Mouse (Mus musculus): ENCODE data around the gene Mpp2.

Gene Mpp2

GRCm38 (mm10) chr11:102070426-102070825 lies 17.9 kb downstream of the Mpp2 start:
- in situ Hi-C loops (cut with MboI): no loop called here

- in situ Hi-C loops (cut with MboI): no loop called here
These were observed 18.7 kb downstream of the Mpp2 start for GRCm38 (mm10) chr11:102069633-102070032.

GRCm38 (mm10) chr11:102068969-102069368 lies 19.3 kb downstream of the Mpp2 start:
- in situ Hi-C loops (cut with MboI): no loop called here

GRCm38 (mm10) chr11:102063076-102063475 lies 25.2 kb downstream of the Mpp2 start:
- in situ Hi-C loops (cut with MboI): no loop called here

- in situ Hi-C loops (cut with MboI): no loop called here
These were observed 26.3 kb downstream of the Mpp2 start for GRCm38 (mm10) chr11:102061941-102062473.

GRCm38 (mm10) chr11:102061236-102061940 lies 26.9 kb downstream of the Mpp2 start:
- in situ Hi-C loops (cut with MboI): no loop called here

- in situ Hi-C loops (cut with MboI): no loop called here
These were observed 34.5 kb downstream of the Mpp2 start for GRCm38 (mm10) chr11:102053847-102054246.

- in situ Hi-C loops (cut with MboI): no loop called here
These were observed 35.1 kb downstream of the Mpp2 start for GRCm38 (mm10) chr11:102053183-102053582.

GRCm38 (mm10) chr11:102052697-102053096 lies 35.6 kb downstream of the Mpp2 start:
- in situ Hi-C loops (cut with MboI): no loop called here

GRCm38 (mm10) chr11:102051954-102052353 lies 36.4 kb downstream of the Mpp2 start:
- in situ Hi-C loops (cut with MboI): no loop called here

GRCm38 (mm10) chr11:102051541-102051940 lies 36.8 kb downstream of the Mpp2 start:
- in situ Hi-C loops (cut with MboI): no loop called here

- in situ Hi-C loops (cut with MboI): no loop called here
These were observed 38.3 kb downstream of the Mpp2 start for GRCm38 (mm10) chr11:102049875-102050482.

- in situ Hi-C loops (cut with MboI): no loop called here
These were observed 41.7 kb downstream of the Mpp2 start for GRCm38 (mm10) chr11:102046607-102047006.

- in situ Hi-C loops (cut with MboI): no loop called here
These were observed 43.6 kb downstream of the Mpp2 start for GRCm38 (mm10) chr11:102044691-102045212.

GRCm38 (mm10) chr11:102043381-102043780 lies 44.9 kb downstream of the Mpp2 start:
- in situ Hi-C loops (cut with MboI): no loop called here

- in situ Hi-C loops (cut with MboI): no loop called here
These were observed 45.3 kb downstream of the Mpp2 start for GRCm38 (mm10) chr11:102042971-102043370.

GRCm38 (mm10) chr11:102041350-102041949 lies 46.9 kb downstream of the Mpp2 start, which contains the start of gene Cd300lg:
Cd300lg (plus strand) TSS chr11:102041509.
- in situ Hi-C loops (cut with MboI): no loop called here

- in situ Hi-C loops (cut with MboI): no loop called here
These were observed 47.7 kb downstream of the Mpp2 start for GRCm38 (mm10) chr11:102040646-102041045.

GRCm38 (mm10) chr11:102040138-102040524 lies 48.2 kb downstream of the Mpp2 start:
- in situ Hi-C loops (cut with MboI): no loop called here

GRCm38 (mm10) chr11:102039487-102040137 lies 48.7 kb downstream of the Mpp2 start:
- in situ Hi-C loops (cut with MboI): no loop called here

- in situ Hi-C loops (cut with MboI): no loop called here
These were observed 50.5 kb downstream of the Mpp2 start for GRCm38 (mm10) chr11:102037789-102038188.

- in situ Hi-C loops (cut with MboI): no loop called here
These were observed 52.0 kb downstream of the Mpp2 start for GRCm38 (mm10) chr11:102036336-102036735.

Data from mature B cell (primary cell).